Mouse (Mus musculus): ENCODE data around the gene Adcy10. TPM values are rescaled to one million over a fixed set of nuclear protein-coding genes. Genes with fewer than 3 reads are reported as not detected.

Adcy10 gene
- polyA plus RNA-seq (2012) = not detected in 2 replicates

DNA sequence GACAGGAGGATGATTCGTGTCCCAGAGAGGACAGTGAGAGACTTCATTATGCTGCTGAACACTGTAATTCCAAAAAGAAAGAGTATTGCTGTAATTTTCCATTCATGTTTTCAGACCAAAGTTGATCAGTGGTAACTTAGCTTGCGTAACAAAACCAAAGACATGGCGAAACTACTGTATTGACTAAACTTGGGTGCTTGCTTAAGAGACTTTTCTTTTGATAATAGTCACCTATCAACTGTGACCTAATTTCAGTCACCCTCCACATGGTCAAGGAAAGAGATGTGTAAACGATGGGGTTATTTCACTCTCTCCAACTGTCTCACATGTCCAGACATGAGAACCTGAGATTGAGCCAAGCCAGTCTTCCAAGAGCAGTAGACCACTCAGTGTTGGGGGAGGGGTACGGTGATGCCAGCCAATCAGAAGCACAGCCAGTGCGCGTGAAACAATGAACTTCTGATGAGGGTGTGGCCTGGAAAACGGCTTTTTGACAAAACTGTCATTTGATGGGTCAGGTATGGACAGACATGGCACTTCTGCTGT is at the start of gene Adcy10:
TSS of gene Adcy10 (plus strand) at position 496 of the 546 bp plus-strand sequence.
- no peak for TF ChIP-seq GATA1 (IDR thresholded peaks at IDR 0.05; ENCODE audit: low read length)

DNA sequence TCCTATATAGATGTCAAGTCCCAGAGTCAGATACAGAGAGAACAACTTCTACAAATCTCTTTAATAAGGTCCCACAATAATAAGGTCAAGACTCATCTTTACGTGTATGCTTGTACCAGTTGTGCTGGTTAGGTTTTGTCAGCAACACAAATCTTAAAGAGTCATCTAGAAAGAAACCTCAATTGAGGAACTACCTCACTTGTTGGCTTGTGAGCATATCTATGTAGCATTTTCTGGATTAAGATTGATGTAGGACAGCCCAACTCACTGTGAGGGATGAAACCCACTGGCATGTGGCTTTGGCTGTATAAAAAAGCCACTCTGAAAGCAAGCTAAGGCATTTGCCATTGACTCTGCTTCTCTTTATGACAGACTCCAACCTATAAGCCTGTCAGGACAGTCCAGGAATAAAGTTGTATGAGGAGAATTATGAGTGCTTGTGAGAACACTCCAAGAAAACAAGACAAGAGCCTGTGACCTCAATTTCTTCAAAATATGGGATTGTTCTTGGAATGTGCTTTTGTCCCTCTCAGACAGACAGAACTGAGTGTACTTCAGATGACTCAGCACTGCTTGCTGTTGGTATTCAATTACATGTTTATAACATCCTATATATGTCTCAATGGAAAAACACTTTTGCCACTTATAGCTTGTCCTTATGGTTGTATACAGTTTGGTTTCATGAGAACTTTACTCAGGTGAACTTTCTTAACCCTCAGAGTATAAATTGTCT is 46.5 kb upstream of the Adcy10 start:
- TF ChIP-seq GATA1 (IDR thresholded peaks at IDR 0.05; ENCODE audit: low read length) = no peak

DNA sequence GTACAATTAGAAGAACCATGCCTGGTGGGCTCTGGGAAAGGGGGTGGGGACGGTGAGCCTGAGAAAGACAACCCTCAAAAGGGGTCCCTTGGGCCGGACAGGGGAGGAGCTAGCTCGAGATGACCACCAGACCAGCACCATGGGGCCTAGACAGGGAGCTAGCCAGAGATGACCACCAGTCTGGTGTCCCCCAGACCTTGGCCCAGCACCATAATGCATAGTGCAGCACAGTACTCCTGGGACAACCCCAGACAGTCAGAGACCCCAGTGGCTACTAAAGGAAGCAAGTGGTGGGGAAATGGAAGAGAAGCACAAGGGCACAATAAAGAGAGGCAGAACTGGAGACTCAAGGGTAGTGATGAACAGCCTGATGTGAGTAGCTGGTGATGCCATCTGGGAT is 44.2 kb upstream of the Adcy10 start:
- TF ChIP-seq GATA1 (IDR thresholded peaks at IDR 0.05; ENCODE audit: low read length) = no peak

DNA sequence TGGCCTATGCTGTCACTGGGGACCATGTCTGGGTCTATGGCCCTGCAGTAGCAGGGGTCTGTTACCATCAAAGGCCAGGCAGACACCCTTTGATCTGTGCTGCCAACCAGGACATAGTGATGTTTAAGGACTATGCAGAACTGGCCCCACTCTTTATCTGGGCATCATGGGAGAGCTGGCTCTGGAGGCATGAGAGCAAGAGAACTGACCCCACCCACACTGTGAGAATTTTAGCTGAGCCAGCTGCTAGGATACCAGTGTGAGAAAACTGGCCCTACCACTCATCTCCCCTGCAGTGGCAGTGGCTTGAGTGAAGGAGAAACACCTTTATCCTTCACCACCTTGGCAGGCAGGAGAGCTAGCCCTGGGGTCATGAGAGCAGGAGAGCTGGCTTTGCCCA is 43.8 kb upstream of the Adcy10 start:
- no peak for TF ChIP-seq GATA1 (IDR thresholded peaks at IDR 0.05; ENCODE audit: low read length)

DNA sequence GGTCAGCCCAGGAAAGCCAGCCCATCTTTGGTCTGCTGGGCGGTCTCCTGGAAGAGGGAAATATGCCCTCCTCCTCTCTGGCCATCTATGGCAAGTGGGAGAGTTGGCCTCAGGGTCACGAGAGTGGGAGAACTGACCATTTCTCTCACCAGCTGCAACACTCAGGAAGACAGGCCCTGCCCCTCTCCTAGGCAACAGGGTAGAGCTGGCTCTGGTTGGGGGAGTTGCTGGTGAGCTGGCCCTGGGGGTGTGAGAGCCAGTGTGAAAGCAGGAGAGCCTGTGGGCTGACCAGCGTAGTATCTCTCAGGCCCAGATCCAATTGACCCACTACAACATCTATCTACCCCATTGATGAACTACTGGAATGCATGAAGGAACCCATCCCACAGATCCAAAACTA is 43.3 kb upstream of the Adcy10 start:
- no peak for TF ChIP-seq GATA1 (IDR thresholded peaks at IDR 0.05; ENCODE audit: low read length)

DNA sequence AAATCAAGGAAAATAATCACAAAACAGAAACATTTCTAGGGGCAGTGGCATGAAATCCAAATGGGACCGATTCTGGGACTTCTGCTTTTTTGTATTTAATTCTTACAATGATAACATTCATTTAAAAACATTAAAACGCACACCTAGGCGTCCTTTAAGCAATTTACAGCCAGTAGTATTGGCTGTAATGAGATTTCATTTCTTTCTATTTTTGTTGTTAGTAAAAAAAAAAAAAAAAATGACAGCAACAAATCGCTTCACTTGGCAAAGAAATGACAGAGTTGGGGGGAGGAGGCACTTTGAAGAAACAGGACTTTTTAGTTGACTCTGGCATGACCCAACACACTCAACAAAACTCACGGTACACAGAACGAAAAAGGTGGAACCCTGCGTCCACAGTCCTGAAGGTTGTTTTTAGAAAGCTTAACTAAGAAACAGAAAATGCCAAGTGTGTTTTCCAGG is 25.9 kb upstream of the Adcy10 start:
- TF ChIP-seq GATA1 (IDR thresholded peaks at IDR 0.05; ENCODE audit: low read length) = no peak

- no peak for TF ChIP-seq GATA1 (IDR thresholded peaks at IDR 0.05; ENCODE audit: low read length)
These were observed 25.3 kb upstream of the Adcy10 start for GRCm38 (mm10) chr1:165459503-165460181.

DNA sequence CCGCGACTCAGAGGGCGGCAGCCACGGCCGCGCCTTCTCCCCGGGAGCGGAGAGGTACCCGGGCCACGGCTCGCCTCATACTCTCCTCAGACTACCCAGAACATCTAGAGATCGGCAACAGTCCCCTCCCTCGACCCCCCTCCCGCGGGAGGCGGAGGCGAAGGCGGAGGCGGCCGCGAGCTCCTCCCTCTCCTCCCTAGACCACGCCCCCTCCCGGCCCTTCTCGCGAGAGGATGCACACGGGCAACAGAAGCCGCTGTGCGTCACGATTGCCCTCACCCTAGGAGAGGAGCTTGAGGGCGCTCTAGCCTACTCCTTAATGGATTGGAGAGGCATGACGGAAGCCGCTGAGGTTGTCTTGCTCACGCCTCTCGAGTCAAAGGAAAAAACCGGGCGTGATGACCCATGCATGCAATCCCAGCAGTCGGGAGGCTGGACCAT is 24.6 kb upstream of the Adcy10 start, which contains the start of the genes Dcaf6 and Mpc2:
TSS of gene Dcaf6 (minus strand) at position 116 of the 441 bp plus-strand sequence.
TSS of gene Mpc2 (plus strand) at position 278 of the 441 bp plus-strand sequence.
- no peak for TF ChIP-seq GATA1 (IDR thresholded peaks at IDR 0.05; ENCODE audit: low read length)

DNA sequence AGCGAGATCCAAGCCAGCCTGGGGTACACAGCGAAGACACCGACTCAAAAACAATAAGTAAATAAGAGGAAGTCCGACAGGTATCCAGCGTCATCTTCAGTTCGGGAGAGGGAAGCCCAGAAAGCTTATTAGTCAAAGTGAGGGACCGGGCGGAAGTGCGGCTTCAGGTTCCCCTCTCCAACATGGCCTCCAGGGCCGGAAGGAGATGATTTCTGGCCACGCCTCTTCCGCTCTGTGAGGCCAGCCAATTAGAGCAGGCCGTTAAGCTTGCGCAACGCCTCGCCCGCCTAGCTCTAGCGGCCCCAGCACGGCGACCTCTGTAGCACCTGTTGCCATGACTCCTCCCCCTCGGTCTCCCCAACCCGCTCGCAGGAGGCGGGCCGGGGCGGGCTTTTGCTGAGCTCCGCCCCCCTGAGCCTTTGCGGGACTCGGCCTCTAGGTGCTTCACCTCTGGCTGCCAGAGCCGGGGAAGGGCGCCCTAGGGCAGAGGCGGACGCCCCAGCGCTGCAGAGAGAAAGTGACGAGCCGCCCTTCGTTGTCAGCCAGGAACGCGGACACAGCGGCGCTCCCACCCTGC is 24.1 kb upstream of the Adcy10 start:
- TF ChIP-seq GATA1 (IDR thresholded peaks at IDR 0.05; ENCODE audit: low read length) = no peak

DNA sequence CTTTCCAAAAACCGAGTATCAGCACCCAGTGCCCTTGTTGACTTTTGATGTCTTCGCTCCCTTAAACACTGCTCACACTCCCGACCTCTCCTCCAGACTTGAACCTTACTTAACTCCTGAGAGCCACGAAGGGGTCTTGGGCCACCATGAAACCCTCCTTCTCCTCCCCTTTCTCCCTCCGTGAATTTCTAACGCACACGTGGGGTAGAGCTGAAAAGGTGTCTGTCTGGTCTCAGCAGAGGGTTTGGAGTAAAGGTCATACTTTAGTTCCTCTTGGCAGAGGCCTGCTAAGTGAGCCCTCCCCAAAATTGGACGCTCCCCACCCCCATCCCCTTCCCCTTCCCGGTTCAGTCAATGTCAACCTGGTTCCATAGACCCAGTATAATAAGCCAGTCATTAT is 23.3 kb upstream of the Adcy10 start:
- TF ChIP-seq GATA1 (IDR thresholded peaks at IDR 0.05; ENCODE audit: low read length) = no peak

DNA sequence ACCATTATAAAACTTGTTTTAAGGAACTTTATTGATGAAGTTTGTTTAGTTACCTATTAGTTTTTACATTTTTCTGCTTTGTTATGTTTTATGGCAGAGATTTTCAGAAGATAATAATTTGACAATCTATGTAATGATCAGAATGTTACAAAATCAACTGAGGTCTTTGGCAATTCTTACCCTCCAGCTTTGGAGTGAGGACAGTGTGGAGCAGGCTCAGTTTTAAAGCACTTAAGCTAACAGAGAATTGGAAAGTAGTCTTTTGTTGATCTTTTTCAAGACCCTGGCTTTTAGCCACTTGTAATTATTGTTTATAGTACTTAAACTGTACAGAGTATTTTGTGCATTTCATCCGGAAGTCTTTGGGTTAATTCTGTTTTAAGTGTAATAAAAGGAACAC is 22.1 kb upstream of the Adcy10 start:
- TF ChIP-seq GATA1 (IDR thresholded peaks at IDR 0.05; ENCODE audit: low read length) = no peak

- TF ChIP-seq GATA1 (IDR thresholded peaks at IDR 0.05; ENCODE audit: low read length) = no peak
These were observed 20.4 kb upstream of the Adcy10 start for GRCm38 (mm10) chr1:165464574-165464973.

GRCm38 (mm10) chr1:165468971-165469370 is 16.0 kb upstream of the Adcy10 start:
- no peak for TF ChIP-seq GATA1 (IDR thresholded peaks at IDR 0.05; ENCODE audit: low read length)

DNA sequence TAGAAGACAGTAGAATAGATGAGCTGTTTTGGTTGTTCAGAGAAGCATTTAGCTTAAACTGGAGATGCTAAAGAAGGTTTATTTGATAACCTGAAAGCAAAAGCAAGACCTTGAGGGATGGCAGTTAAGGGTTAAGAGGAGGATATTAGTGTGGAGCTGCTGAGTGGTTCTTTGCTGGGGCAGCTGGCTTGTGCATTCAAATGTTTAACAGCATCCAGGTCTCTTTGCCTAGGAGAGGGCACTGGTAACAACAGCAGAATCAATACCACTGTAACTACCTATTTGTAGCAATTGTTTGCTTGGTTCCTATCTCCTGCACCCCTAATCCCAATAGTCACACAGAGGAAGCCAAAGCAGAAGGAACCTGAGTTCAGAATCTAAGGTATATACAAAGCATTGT is 15.3 kb upstream of the Adcy10 start:
- no peak for TF ChIP-seq GATA1 (IDR thresholded peaks at IDR 0.05; ENCODE audit: low read length)

GRCm38 (mm10) chr1:165471490-165471889 is 13.5 kb upstream of the Adcy10 start:
- TF ChIP-seq GATA1 (IDR thresholded peaks at IDR 0.05; ENCODE audit: low read length) = no peak

GRCm38 (mm10) chr1:165486108-165486507 is 1.1 kb downstream of the Adcy10 start:
- TF ChIP-seq GATA1 (IDR thresholded peaks at IDR 0.05; ENCODE audit: low read length) = no peak

All from G1E-ER4 (cell line).